Mouse (Mus musculus): ENCODE results near the gene Cnksr3.

The Cnksr3 gene

GRCm38 (mm10) chr10:7145614-7146013 lies 66.4 kb downstream of the Cnksr3 start:
- DNase-seq (ENCODE audit: low read depth), result no peak

GRCm38 (mm10) chr10:7144081-7144783 lies 67.8 kb downstream of the Cnksr3 start:
- DNase-seq (ENCODE audit: low read depth), result no peak

DNA sequence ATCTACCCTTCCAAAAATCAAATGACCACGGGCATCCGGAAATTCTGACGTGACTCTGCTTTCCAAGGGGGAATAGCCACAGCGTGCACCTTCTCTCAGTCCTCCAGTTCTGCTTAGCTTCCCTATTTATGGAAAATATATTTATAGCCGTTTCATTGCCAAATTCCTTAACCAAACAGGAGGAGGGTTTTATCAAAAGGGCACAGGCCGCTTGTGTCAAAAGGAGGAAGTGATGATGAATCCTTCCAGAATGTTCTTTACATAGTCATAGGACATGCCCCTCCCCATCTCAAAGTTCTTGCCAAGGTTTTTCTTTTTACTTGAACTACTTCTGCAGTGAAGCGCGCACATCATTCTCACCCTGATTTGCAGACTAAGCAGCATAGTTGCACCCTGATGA lies 69.8 kb downstream of the Cnksr3 start:
- no peak for DNase-seq (ENCODE audit: low read depth)

GRCm38 (mm10) chr10:7140282-7140681 lies 71.8 kb downstream of the Cnksr3 start:
- no peak for DNase-seq (ENCODE audit: low read depth)

GRCm38 (mm10) chr10:7138049-7138448 lies 74.0 kb downstream of the Cnksr3 start:
- DNase-seq (ENCODE audit: low read depth), result no peak

- DNase-seq (ENCODE audit: low read depth), result no peak
Observed at GRCm38 (mm10) chr10:7135751-7136150, 76.3 kb downstream of the Cnksr3 start.

DNA sequence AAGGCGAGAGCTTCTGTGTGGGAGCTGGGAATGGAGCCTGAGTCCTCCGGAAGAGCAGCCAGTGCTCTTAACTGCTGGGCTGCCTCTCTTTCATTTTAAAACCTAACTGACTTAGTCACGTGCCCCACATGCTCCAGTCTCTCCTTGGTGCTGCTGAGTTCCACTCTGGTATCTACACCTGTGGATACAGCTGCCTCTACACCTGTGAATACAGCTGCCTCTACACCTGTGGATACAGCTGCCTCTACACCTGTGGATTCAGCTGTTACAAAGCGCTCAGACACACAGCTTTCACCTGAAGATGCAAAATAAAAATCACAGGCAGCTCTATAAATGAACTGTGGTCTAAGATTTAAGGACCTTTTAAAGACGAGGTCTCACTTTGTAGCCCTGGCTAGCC lies 79.0 kb downstream of the Cnksr3 start:
- DNase-seq (ENCODE audit: low read depth), result no peak

DNA sequence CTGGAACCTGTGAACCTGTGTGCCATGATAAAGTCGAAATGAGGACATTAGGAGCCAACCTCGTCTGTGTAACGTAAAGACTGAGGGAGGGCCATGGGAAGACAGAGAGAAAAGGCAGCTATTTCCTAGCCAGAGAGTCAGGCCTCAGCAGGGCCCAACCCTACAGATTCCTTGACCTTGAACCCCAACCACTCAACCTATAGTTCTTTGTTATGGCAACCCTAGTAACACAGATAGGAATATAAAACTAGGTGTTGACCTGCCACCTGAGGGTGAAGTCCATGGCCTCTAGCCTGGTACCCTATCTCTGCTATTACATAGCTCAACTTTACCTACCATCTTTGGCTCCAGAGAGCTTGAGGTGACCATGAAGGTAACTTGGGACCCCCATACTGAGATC lies 80.6 kb downstream of the Cnksr3 start:
- no peak for DNase-seq (ENCODE audit: low read depth)

DNA sequence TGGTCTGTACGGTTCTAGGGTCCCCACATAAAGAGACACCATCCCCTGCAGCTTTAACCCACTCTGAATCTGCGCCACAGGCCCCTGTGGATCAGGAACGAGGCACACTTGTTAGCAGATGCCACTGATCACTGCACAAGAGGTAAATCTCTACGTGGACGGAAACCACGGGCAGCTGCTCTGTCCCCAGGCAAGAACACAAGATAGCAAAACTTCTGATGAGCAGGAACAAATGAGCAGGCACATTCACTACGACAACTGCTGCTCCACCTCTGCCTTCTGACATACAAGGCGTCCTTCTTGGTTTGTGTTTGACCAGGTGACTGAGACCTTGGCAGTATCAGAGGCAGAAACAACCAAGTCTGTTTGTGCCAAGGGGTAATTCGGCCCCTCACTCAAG lies 84.2 kb downstream of the Cnksr3 start:
- DNase-seq (ENCODE audit: low read depth), result no peak

GRCm38 (mm10) chr10:7126882-7127281 lies 85.2 kb downstream of the Cnksr3 start:
- no peak for DNase-seq (ENCODE audit: low read depth)

GRCm38 (mm10) chr10:7126287-7126686 lies 85.8 kb downstream of the Cnksr3 start:
- peak; percentile 77 for DNase-seq (ENCODE audit: low read depth)

DNA sequence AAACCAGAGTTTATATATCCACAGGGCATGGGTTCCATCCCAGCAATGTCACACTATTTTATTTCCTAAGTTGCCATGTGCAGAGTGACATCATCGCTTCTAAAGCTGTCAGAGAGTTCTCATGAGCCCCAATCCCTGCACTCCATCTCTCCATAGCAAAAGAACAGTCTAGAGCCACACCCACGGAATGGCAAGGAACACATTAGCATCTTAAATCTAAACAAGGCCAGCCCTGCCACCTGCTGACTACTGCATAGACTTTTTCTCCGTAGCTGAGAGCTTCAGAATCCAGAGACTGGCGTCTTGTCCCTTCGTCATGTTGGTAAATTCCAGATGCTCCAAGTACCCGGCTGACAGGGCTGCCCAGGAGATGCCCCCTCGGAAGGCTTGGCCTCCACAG lies 87.0 kb downstream of the Cnksr3 start:
- DNase-seq (ENCODE audit: low read depth), result no peak

- no peak for DNase-seq (ENCODE audit: low read depth)
Observed at GRCm38 (mm10) chr10:7122294-7122693, 89.7 kb downstream of the Cnksr3 start.

DNA sequence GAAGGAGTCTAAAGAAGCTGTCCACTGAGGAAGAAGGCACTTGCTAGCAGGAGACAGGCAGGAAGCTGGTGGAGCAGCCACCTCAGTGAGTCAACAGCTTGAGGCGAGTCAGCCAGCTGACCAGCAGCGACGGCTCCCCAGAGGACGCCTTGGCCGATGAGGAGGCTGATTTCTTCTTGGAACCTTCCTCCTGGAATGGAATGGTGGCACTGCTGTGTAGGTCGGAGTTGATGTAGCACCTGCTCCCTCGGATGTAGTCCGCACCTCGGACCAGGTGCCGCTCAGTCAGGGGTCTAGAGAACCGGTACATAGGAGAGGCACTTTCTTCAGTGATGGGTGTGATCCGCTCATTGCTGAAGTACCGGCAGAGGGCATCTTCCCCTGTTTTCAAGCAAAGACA lies 91.8 kb downstream of the Cnksr3 start:
- DNase-seq (ENCODE audit: low read depth), result no peak

- DNase-seq (ENCODE audit: low read depth), result no peak
Observed at GRCm38 (mm10) chr10:7118258-7119077, 93.6 kb downstream of the Cnksr3 start.

- no peak for DNase-seq (ENCODE audit: low read depth)
Observed at GRCm38 (mm10) chr10:7117785-7118184, 94.3 kb downstream of the Cnksr3 start.

- no peak for DNase-seq (ENCODE audit: low read depth)
Observed at GRCm38 (mm10) chr10:7114796-7115195, 97.2 kb downstream of the Cnksr3 start.

GRCm38 (mm10) chr10:7113747-7114146 lies 98.3 kb downstream of the Cnksr3 start:
- DNase-seq (ENCODE audit: low read depth), result peak; percentile 96

DNA sequence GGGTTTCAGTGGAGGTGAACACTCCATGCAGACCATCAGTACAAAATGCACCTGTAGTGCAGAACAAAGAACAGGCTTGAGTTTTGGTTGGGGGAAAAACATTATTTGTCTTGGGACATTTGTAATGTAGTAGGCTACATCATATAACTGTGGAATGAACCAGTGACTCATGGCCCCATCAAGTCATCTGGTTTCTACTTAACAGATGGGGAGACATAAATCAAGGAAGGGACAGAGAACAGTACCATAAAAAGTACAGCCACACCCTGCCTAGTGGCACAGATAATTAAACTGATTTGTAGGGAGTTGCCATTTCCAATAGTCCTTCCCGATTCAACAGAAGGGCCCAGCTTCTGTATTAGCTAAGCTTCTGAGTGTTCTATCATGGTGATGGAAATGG lies 98.9 kb downstream of the Cnksr3 start:
- no peak for DNase-seq (ENCODE audit: low read depth)

DNA sequence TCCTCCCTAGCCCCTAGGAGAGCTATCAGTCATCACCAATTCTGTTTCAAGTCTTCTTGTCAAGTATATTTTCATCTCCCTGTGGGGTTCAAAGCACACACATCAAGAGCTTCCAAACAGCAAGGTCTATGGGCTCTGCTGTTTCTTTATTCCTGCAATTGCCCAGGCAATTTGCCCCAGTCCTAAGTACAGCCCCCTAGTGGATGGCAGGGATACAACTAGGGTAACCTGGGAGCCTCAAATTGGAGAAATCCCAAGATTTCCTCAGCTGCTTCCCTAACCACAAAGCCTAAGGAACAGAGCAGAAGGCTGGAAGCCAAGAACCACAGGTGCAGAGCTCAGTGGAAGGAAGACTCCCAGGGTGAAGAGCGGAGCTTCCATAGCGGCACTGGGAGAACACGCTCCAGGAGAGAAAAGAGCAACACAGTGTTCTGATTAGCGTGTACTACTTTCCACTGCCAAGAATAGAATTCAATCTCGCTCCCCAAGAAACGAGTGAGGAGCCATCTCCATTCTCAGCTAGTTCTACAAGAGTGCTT lies 100.5 kb downstream of the Cnksr3 start:
- no peak for DNase-seq (ENCODE audit: low read depth)

GRCm38 (mm10) chr10:7103872-7104271 lies 108.2 kb downstream of the Cnksr3 start:
- DNase-seq (ENCODE audit: low read depth), result no peak

DNA sequence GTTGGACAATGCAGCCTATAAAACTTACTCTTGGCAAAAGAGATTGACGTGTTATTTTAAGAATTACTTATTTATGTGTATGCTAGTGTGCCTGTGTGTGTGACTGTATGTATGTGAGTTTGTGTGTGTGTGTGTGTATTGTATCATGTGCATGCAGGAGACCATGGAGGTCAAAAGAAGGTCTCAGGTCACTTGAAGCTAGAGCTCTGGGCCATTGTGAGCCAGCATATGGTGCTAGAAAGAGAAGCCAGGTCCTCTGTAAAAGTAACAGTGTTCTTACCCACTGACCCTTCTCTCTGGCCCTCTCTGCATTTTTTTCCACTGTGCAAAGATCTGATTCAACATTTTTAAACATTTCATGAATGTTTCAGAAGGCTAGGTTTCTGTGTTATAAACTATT lies 134.1 kb downstream of the Cnksr3 start:
- DNase-seq (ENCODE audit: low read depth), result no peak

- DNase-seq (ENCODE audit: low read depth), result no peak
Observed at GRCm38 (mm10) chr10:7077389-7077808, 134.6 kb downstream of the Cnksr3 start.
